Mouse (Mus musculus) small intestine, adult 2 months (tissue): ENCODE data around the gene Gpr157.

Experiments used
- CTCF ChIP-seq: fragments of 200-500 bp; IDR thresholded peaks from 2 replicates; pipeline ENCODE4 v1.5.1; 2012; ENCODE audit warnings: low read depth, mild to moderate bottlenecking, control low read depth, inconsistent platforms, low read length, moderate library complexity, mixed read lengths; ENCODE audit not compliant: insufficient replicate concordance, insufficient read length; ENCODE audit errors: extremely low read depth
- POLR2A ChIP-seq: fragments of 200-500 bp; IDR thresholded peaks from 2 replicates; pipeline ENCODE4 v1.6.1; 2012; ENCODE audit warnings: low read depth, mild to moderate bottlenecking, control low read depth, inconsistent platforms, low read length, moderate library complexity

DNA sequence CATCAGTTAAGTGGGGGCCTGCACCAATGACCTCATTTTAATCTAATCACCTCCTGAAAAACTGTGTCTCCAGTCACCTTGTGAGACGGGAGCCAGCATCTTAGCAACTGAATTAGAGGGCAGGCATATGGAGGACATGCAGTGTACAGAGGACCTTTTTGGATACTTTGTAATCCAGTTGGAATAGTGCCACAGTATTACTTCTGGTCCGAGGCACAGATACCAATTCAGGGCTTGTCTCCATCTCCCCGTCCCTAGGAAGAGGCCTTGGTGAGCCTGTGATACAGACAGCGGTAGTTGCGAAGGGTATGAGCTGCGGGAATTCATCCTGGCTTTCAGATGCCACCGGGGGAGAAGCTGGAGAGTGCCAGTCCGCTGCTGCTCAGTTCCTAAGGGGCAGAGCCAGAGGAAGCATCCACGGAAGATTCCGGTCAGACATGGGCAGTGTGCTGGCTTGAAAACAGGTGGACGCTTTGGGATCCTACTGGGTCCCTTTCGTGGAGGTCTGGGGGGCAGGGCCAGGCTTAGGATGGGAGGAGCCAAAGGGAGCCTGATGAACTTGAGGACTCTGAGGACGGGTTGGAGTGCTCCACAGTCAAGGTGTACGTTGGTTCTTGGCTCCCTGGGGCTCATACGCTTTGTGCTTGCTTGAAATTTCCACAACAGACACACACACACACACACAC, 14.6 kb upstream of the Gpr157 start:
- no peak for TF ChIP-seq CTCF
- TF ChIP-seq POLR2A: no peak
